Mouse (Mus musculus) bone marrow, adult 2 months (tissue): ENCODE measurements at regions not wholly inside any gene's neighbourhood (a gene's known extent, or its start where the extent isn't known, plus 50 kb on each side); places are given as distances from the start of the nearest gene placed in this dataset.
A peak's percentile ranks its signal among the peaks of the same experiment; 100 is the strongest.

Experiments used
- H3K27ac ChIP-seq: fragments of 200-500 bp; 2 replicates; pipeline ENCODE4 v1.5.1; 2012; ENCODE audit warnings: low read depth, mild to moderate bottlenecking, control low read depth, inconsistent platforms, low read length; ENCODE audit not compliant: control insufficient read depth, poor library complexity, insufficient read depth
- H3K4me1 ChIP-seq: fragments of 200-500 bp; 2 replicates; pipeline ENCODE4 v1.6.1; 2011; ENCODE audit warnings: low read length; ENCODE audit not compliant: control insufficient read depth, insufficient read depth
- H3K4me3 ChIP-seq: fragments of 200-500 bp; replicated peaks from 2 replicates; pipeline ENCODE3; 2011; ENCODE audit warnings: mild to moderate bottlenecking, low read depth, low read length, control low read depth; ENCODE audit not compliant: control insufficient read depth
- CTCF ChIP-seq: fragments of 200-500 bp; IDR thresholded peaks from 2 replicates; pipeline ENCODE4 v1.5.1; 2011; ENCODE audit warnings: low read length, control low read depth; ENCODE audit not compliant: control insufficient read depth, insufficient read depth
- POLR2A ChIP-seq: fragments of 200-500 bp; IDR thresholded peaks from 2 replicates; pipeline ENCODE4 v1.6.1; 2011; ENCODE audit warnings: low read depth, mild to moderate bottlenecking, control low read depth, low read length, borderline replicate concordance; ENCODE audit not compliant: control insufficient read depth
- WGBS: fragments of 180-500 bp; shearing (Covaris S2); methylation state at CpG from one replicate; pipeline ENCODE4 v1.1.7; 2018; 5-methylcytosine and 5-hydroxymethylcytosine counted together

DNA sequence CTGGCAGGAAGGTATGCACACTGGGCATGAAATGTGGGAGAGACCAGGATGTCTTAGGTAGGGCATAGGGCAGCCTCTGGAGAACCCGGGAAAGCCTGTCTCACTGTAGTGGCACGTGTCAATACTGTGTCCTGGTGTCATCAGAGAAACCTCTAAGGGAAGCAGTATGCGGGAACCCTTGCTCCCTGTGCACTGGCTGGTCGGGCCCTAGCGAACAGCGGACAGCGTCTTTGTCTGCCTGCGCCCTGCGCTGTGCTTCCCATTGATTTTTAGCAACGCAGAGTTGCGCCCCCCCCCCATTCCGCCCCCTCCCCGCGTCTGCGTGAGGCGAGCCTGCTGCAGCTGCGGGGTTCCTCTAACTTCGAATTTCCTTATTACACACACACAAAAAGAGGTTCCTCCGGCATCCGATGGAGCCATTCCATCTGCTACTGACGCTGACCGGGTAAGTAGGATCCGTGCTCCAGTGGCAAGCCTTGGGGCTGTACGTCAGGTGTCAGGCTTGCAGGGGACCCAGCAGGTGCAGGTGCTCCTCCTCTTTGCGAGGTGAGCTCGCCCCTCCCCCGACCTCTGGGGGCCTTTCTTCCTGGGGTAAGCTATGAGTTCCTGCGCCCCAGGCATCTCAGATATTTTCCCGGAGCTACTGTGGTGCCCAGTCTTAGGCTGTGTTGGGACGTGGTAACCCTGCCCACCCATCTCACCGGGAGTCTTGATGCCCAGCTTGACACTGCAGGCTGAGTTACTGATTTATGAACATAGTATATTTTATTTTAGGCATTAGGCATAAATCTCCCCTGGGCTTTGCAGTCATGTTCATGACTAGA, 151.8 kb upstream of the Topaz1 start:
- H3K4me3 ChIP-seq, result no peak overlapping the region
- no peak for TF ChIP-seq POLR2A
- TF ChIP-seq CTCF, result no peak
- WGBS, result 7% methylated on average over 31 of the region's 31 CpGs
- no peak overlapping the region; the same call in 1 of the 2 replicates for H3K27ac ChIP-seq
- H3K4me1 ChIP-seq, result no peaks in the 10 kb centered on the region

DNA sequence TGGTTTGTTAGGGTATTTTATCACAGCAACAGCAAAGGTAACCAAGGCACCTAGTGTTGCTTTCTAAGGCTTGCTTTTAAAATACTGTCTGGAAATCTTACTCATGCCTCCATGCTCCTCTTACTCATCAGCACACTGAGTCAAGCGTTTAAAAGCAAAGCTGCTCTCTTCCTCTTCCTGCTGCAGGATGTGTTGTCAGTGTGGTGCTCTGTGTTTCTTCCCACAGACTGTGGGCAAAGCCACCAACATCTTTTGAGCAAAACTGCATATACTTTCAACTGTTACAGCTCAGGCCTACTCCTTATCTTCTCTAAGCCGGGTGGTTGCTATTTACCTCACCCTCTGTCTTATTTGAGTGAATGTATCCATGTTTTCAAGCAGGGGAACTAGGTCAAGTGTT, 144.0 kb upstream of the Topaz1 start:
- no peaks in the 10 kb centered on the region for H3K4me1 ChIP-seq
- no peak overlapping the region for H3K4me3 ChIP-seq
- TF ChIP-seq POLR2A (no peak), CTCF (no peak)
- WGBS, result 13% methylated on average over 2 of the region's 2 CpGs
- no peak overlapping the region for H3K27ac ChIP-seq

DNA sequence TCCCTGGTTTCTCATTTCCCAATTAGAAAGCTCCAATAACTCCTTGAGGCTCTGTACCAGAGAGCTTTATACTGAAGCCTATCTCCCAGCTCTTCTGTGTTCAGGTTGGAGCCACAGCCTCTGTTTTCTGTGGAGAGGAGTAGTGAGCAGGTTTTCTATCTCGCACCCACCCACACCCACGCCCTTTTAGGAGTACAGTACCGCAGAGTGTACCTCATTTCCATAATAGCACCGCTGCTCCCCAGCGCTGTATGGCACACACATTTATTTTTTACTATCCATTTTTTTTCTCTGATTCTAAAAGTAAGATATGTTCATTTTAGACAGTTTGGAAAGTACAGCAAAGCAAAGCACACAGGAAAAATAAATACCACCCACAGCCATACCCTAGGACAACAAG, 137.5 kb upstream of the Topaz1 start:
- TF ChIP-seq CTCF, result no peak
- no peak for TF ChIP-seq POLR2A
- no peak overlapping the region for H3K27ac ChIP-seq
- 84% methylated on average over 5 of the region's 5 CpGs for WGBS
- no peak overlapping the region for H3K4me3 ChIP-seq
- no peaks in the 10 kb centered on the region for H3K4me1 ChIP-seq

DNA sequence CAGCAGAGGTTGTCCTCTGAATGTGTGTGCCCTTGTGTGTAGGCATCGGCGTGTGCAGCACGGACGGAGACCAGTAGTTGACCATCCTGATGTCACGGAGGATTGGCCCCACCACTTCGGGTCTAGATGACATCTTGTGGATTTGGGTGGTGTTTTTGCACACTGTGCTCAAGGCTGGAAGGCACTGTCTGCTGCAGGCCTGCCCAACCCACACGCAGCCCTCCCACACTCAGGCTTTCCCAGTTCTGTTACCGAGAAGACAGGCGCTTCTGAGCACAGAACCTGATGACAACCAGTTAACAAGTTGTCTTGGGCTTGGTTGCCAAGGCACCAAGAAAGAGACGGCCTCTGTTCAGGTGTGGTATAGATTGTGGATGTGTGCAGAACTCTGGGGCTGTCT, 136.2 kb upstream of the Topaz1 start:
- Histone ChIP-seq H3K4me3 (no peak overlapping the region), H3K4me1 (no peaks in the 10 kb centered on the region), H3K27ac (no peak overlapping the region; the same call in 1 of the 2 replicates)
- TF ChIP-seq POLR2A, result no peak
- no peak for TF ChIP-seq CTCF
- WGBS, result 85% methylated on average over 10 of the region's 10 CpGs

DNA sequence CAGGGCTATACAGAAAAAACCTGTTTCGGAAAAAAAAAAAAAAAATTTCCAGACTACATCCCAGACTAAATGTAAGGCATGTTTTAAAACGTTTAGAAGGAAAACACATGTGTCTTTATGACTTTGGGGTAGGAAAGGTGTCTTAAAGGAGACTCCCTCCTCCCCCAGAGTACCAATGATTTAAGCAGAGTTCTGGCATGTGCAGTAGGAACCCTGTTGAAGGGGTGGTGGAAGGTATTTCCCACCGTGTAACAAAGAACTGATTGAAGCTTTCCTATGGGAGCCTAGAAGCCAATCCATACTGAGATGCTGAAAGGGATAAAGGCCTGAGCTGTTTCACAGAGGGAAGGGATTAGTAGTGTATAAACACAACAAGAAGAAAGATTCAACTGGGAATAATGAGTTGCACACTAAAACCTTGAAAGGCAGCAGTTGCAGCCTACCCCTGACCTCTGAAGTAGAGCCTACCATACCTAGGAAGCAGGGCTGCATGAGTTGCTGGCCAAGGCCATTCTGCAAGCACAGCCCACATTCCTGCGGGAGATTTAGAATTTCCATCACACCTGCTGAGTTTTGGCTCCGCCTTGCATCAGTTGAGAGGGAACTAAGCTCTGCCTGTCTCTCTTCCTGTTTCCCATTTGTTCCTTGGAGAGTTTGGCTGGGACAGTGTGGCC, 132.4 kb upstream of the Topaz1 start:
- TF ChIP-seq CTCF (no peak), POLR2A (no peak)
- Histone ChIP-seq H3K4me1 (no peaks in the 10 kb centered on the region), H3K27ac (no peak overlapping the region), H3K4me3 (no peak overlapping the region)
- 37% methylated on average over 5 of the region's 5 CpGs for WGBS

DNA sequence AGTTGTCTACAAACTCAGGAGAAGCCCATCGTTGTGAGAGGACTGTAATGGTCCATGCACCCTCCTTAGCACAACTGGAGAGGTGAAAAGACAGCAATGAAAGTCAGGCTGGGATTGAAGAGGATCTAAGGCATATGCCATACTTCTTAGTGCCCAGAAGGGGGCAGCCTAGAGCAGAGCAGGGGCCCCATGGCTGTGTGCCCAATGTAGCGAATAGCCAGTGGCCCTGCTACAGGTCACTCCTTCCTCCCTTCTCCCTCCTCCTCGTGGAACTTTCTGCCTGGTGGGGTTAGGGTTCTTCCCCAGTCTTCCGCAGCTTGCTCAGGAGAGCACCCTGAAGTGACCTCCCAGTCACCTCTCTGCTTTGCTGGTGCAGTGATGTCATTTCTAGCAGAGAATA, 131.8 kb upstream of the Topaz1 start:
- 22% methylated on average over 4 of the region's 4 CpGs for WGBS
- no peak for TF ChIP-seq POLR2A
- TF ChIP-seq CTCF, result peak; percentile 47

DNA sequence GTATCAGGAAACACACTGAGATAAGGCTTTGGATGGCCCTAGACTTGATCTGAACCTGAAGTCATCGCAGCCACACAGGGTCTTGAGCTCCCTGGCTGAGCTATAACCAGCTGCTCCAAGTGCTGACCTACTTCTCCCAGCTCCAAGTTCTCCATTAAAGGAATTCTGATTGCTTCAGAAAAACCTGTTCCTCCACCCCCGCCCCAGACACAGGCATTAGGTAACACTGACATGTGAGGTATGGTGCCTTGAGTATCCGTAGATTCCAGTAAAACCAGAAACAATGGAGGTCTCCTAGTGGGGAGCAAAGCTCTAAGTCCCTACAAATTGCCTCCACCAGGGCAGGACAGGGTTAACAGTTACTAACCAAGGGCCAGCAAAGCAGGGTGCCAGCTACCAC, 129.4 kb upstream of the Topaz1 start:
- no peak overlapping the region for H3K4me3 ChIP-seq
- WGBS, result 68% methylated on average over 3 of the region's 3 CpGs
- TF ChIP-seq CTCF (no peak), POLR2A (no peak)
- no peaks in the 10 kb centered on the region for H3K4me1 ChIP-seq
- H3K27ac ChIP-seq, result no peak overlapping the region

More for the DNA sequence above, 131.8 kb upstream of the Topaz1 start:
- H3K27ac ChIP-seq, result no peak overlapping the region
- H3K4me3 ChIP-seq, result no peak overlapping the region
- no peaks in the 10 kb centered on the region for H3K4me1 ChIP-seq

DNA sequence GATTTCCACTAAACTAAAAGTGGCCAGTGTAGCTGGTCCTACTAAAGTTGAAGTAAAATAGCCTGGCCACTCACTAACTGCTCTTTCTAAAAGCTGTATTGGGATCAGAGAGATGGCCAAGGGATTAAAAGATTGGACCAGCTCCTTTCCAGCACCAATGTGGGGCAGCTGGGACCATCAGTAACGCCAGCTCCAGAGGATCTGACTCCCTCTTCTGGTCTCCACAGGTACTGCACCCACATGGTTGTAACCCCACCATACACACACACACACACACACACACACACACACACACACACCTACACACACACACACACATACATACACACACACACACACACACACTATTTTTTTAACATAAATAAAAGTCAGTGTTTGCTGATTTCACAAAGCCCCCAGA, 122.1 kb upstream of the Topaz1 start:
- WGBS, result 86% methylated on average over 1 of the region's 1 CpGs
- Histone ChIP-seq H3K27ac (no peak overlapping the region), H3K4me1 (no peaks in the 10 kb centered on the region), H3K4me3 (no peak overlapping the region)
- no peak for TF ChIP-seq CTCF
- TF ChIP-seq POLR2A, result no peak

DNA sequence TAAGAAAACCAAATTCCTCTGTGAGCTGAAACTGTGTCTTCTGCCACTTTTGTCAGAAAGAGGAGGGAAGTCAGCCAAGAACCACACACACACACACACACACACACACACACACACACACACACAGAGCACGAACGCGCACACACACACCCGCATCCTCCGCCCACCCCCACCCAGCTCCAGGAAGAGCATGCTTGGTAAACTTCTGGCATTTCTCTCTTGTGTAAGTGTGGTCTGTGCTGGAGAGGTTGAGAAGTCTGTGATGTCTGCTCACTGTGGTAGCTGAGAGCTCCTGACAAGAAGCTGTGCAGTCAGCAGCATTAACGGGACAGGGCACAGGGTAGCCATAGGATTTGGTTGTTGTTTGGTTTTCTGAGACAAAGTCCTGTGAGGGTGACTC, 120.8 kb upstream of the Topaz1 start:
- no peak overlapping the region for H3K27ac ChIP-seq
- TF ChIP-seq POLR2A, result no peak
- TF ChIP-seq CTCF, result no peak
- H3K4me3 ChIP-seq, result no peak overlapping the region
- WGBS, result 26% methylated on average over 6 of the region's 6 CpGs
- no peaks in the 10 kb centered on the region for H3K4me1 ChIP-seq
